Mouse (Mus musculus) fat pad, adult 2 months (tissue): ENCODE measurements at regions not wholly inside any gene's neighbourhood (a gene's known extent, or its start where the extent isn't known, plus 50 kb on each side); places are given as distances from the start of the nearest gene placed in this dataset.

Experiments used
- DNase-seq: peaks from one replicate; pipeline ENCODE4 v3.0.0-alpha.2; 2011; ENCODE audit warnings: low read depth, low spot score; ENCODE audit errors: extremely low read depth

DNA sequence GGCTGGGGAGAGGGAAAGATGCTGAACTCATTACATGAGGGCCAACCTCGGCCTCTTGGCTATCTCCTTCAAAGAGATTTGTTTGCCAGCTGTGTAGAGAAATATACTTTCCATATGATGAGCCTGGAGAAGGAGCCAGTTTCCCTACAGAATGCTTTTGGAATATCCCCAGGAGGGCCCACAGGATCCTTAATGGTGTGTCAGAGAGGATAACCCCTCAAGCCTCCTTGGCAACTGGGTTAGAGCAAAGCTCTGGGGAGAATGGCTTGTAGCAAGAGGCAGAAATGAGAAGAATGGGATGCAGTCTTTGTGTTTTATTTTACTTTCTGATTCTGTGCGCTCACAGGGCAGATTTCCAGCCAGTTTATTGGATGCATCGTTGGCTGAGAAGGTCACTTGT is 353.9 kb downstream of the Dmrt2 start:
- no peak for DNase-seq

GRCm38 (mm10) chr19:26037270-26037669 is 365.1 kb downstream of the Dmrt2 start:
- no peak for DNase-seq

DNA sequence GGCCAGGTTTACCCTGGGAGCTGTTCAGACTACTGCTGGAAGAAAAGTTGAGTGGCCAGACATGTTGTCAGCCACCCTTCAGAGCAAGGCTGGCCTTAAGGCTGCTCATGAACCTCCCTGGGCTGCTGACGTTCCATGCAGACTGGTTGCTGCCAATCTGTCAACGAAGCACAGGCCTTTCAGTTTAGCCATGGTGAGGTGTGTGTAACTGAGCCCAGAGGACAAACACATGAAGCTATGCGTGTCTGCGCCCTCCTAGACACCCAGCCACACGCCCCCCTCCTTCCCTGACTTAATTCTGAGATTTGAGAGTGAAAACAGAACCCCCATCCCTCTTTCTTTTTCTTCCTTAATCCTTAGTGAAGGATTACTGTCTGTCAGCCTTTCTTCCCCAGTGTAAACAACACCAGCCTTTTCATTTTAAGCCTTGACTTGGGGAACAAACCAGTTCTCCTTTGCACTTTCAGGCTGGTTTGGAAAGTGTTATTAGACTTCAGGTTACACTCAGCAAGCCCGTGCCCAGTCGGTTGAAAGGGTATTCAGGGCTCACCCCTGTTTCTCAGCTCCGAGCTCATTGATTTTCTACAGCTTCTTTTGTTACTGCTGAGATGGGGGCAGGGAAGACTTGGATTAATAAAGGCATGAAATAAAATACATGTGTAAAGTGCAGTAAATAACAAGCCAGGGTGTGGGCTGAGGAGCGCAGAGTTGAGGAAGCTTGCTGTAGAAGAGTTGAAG is 379.4 kb downstream of the Dmrt2 start:
- no peak for DNase-seq

DNA sequence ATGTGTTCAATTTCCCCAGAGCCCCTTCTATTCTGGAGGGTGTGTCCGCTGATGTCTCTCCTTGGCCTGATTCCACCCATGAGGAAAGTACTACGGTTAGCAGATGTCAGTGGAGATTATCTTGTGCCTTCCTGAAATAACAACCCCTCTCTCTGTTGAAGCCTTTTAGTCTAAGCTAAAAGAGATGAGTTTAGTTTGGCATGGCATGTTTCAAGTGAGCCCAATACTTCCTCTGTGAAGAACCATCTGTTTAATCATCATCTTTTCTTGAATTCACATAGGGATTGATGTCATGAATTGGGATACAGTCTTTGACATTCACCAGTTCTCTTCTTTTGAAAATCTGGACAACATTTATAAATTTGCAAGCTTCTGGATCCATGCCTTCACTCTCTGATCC is 387.5 kb downstream of the Dmrt2 start:
- no peak for DNase-seq

DNA sequence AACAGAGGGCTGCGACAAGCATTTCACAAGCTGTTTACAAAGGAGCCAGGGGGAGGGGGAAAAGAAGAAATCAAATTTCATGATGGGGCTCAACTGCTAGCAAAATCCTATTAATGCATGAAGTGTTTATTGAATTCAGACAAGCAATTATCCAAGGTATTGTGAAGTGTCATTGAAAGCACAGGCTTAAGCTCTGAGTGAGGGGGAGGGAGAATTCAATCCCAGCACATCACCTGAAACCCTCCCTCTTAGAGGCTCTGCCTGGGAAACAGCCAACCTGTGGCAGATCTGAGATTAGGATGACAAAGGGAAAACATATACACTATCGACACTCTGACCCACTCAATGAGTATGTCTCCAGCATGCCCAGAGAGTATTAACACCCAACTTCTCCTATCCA is 396.3 kb downstream of the Dmrt2 start:
- DNase-seq: no peak

DNA sequence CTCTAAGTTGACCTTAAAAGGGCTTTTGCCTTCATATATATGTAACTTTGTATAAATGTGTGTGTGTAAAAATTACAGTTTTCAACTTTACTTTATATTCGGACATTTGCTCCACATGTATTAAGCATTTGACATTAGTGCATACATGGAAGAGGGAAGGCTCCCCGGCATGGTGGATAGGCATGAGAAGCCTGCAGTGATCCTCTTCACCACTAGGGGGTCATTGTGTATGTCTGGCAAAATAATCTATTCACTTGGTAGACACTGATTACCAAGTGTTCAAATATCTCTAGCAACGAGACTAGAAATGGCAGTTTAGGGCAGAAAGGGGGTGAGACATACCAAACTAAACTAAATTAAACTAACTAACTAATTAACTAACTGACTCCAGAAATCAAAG is 397.7 kb downstream of the Dmrt2 start:
- no peak for DNase-seq

- DNase-seq: no peak
These were observed 416.1 kb downstream of the Dmrt2 start for GRCm38 (mm10) chr19:26088318-26088717.

- DNase-seq: no peak
These were observed 419.2 kb downstream of the Dmrt2 start for GRCm38 (mm10) chr19:26091386-26091785.

DNA sequence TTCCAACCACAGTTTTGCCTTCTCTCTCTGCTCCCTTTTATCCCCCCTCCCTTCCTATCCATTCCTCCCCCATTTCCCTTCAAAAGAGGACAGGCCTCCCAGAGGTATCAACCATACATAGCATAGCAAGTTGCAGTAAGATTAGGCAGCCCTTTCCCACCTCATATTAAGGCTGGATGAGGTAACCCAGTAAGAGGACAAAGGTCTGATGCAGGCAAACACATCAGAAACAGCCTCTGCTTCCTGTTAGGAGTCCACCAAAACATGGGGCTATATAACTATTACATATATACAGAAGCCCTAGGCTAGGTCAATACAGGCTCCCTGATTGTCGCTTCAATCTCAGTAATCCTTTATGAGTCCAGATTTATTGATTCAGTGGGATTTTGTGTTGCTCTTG is 421.6 kb downstream of the Dmrt2 start:
- DNase-seq: no peak

- no peak for DNase-seq
These were observed 442.1 kb downstream of the Dmrt2 start for GRCm38 (mm10) chr19:26114326-26114725.

- no peak for DNase-seq
These were observed 456.2 kb downstream of the Dmrt2 start for GRCm38 (mm10) chr19:26128423-26128822.

- no peak for DNase-seq
These were observed 462.2 kb downstream of the Dmrt2 start for GRCm38 (mm10) chr19:26134385-26134784.

GRCm38 (mm10) chr19:26135398-26136104 is 463.3 kb downstream of the Dmrt2 start:
- no peak for DNase-seq

DNA sequence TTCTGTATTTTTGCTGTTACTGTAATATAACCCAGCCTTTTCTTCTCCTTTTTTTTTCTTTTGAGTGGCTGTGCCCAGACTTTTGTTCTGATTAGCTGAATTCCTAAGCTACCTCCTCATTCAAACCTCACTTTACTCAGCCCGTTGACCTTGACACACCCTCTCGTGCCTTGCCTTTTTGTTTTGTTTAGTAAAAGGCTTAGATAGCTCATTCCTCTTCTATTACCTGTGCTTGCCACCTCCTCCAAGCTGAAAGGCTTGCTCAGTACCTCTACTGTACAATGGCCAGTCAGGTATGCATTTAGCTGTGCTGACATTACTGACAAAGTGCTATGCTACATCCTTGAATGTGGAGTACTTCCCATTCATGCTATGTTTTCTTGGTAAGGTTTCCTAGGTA is 464.2 kb upstream of the Smarca2 start:
- no peak for DNase-seq

GRCm38 (mm10) chr19:26143539-26143938 is 461.3 kb upstream of the Smarca2 start:
- no peak for DNase-seq

GRCm38 (mm10) chr19:26151216-26151615 is 453.6 kb upstream of the Smarca2 start:
- DNase-seq: no peak

GRCm38 (mm10) chr19:26164993-26165392 is 439.9 kb upstream of the Smarca2 start:
- DNase-seq: no peak

DNA sequence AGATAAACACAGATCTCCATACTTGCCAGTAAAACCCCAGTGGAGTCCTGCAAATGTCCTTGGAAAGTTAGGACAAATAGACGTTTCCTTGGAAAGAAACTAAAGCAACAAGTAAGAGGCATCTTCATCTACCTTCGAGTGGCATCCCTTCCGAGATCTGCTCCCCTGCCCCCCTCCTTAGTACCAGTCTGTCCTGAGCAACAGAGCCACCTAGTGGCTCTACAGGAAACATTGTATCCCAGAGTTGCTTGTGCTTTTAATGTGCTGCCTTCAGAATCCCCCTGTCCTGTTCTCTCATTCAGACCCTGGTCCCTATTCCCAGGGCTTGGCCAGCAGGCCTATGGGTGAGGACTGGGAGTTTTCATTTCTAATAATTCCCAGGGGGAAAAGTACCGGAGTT is 423.1 kb upstream of the Smarca2 start:
- no peak for DNase-seq

DNA sequence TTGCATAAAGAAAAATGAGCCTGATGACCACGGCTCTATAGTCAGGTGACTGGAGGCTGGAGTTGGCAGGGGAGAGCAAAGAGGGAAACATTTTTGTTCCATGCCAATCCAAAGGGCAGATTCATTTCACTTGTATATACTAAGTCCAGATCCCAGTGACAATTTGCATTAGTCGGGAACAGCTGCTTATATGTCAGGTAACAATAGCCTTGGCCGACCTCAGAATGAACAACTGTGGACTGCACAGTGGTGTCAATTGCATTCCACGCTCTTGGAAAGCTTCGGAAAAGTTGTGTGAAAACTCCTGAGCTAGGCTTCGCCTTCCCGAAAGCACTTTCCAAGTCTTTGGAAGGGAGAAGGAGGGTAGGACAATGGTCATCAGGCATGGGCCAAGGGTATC is 419.8 kb upstream of the Smarca2 start:
- no peak for DNase-seq

GRCm38 (mm10) chr19:26190803-26191202 is 414.0 kb upstream of the Smarca2 start:
- no peak for DNase-seq

DNA sequence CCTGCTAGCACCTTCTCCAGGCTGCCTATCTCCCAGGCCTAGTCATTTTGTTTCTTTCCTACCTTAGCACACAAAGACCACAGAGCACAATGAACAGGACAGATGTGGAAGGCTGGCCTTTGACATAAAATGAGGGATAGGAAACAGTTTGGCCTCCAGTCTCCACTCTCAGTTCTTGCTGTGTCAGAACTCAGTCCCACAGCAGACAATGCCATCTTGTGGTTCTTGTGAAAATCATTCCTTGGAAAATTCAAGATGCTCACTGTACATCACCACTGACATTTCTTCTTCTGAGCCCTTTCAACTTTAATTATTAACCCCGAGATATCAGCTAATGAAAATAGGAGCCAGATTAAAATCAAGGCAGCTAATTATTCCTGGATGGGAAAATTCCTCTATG is 411.2 kb upstream of the Smarca2 start:
- DNase-seq: no peak

- DNase-seq: no peak
These were observed 396.1 kb upstream of the Smarca2 start for GRCm38 (mm10) chr19:26208760-26209159.

DNA sequence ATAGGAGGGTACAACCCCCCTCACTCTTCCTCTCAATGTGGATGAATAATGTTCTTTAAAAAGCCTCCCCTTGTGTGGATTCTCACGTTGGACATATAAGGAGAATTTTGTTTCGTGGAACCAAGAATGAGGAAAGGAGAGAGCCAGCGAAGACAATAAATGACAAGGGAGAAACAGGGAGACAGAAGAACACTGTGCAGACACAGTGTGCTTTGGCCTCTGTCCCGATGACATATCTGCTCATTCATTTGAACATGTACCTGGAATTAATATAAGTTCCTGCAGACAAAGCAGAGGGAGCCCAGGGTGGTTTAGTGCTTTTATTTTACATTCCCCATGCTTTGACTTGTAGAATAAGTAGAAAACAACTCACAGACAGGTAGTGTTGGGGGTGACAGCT is 370.3 kb upstream of the Smarca2 start:
- no peak for DNase-seq
